Comparison of ENCODE assay signal across 23 mouse cellular contexts in genomic region chr10:43591477-43591876, GRCm38 (mm10). TPM values are rescaled to one million over a fixed set of nuclear protein-coding genes. Genes with fewer than 3 reads are reported as not detected.
A peak's percentile ranks its signal among the peaks of the same experiment; 100 is the strongest.
DNase-seq lines count a peak whose midpoint lies in the region; ATAC-seq and TF ChIP-seq lines count a peak whose summit lies in the region.
"Had no signal": no experiment of that assay in that cellular context is flagged by ENCODE, and none has a peak within 500 bp of the region (broad histone marks: within the 10 kb centered on the region; RNA-seq: fewer than 3 reads in every experiment).

No protein-coding gene starts in this region.

- 36% methylated on average over 10 of the region's 10 CpGs for WGBS in liver, postnatal 0 days (ENCODE audit: insufficient replicate concordance)

- ATAC-seq in hematopoietic stem cell, adult 5-6 weeks (replicated peaks in 1 of 2; ENCODE audit: insufficient read depth in 1 of 2, low FRiP score in 2 of 2, low TSS enrichment in 1 of 2, low read depth in 1 of 2, poor library complexity in 2 of 2, severe bottlenecking in 2 of 2): peak; percentile 43 to 67; a peak in 1 of 4 replicates
- ATAC-seq in liver, postnatal 0 days: no peak
- 0 out of 2 replicates have a peak, but pooled peaks have one; percentile 28 for ATAC-seq in neutrophil, adult 5-6 weeks (ENCODE audit: extremely low read depth, insufficient number of reproducible peaks, low FRiP score, poor library complexity, severe bottlenecking)
- ATAC-seq: forebrain, embryonic 15.5 days had no signal

- TF ChIP-seq CTCF in liver, postnatal 0 days (IDR thresholded peaks at IDR 0.05; ENCODE audit: low read depth): no peak

- no peak for TF ChIP-seq EP300 in liver, postnatal 0 days (IDR thresholded peaks at IDR 0.05; ENCODE audit: low read depth)

- H3K4me2 ChIP-seq in liver, postnatal 0 days (ENCODE audit: low read depth, low read length): peak overlapping the region; percentile 3
- H3K4me2 ChIP-seq: forebrain, embryonic 15.5 days; heart, embryonic 11.5 days; heart, embryonic 15.5 days; hindbrain, embryonic 14.5 days had no signal

- H3K4me1 ChIP-seq in liver, postnatal 0 days (ENCODE audit: insufficient read depth): peaks cover 32% of the 10 kb centered on the region
- H3K4me1 ChIP-seq: forebrain, embryonic 15.5 days had no signal

- no peaks in the 10 kb centered on the region for H3K27me3 ChIP-seq in liver, postnatal 0 days (ENCODE audit: insufficient read depth, low read length)
- H3K27me3 ChIP-seq: forebrain, embryonic 15.5 days; heart, embryonic 15.5 days had no signal

- DNase-seq in spleen, postnatal 10 days (ENCODE audit: low spot score in 2 of 2): peak; percentile 39 to 49
- no peak for DNase-seq in spleen, adult 12 weeks (ENCODE audit: low spot score)
- no peak for DNase-seq in liver, postnatal 0 days
- no peak for DNase-seq in kidney, adult 8-10 months
- no peak for DNase-seq in kidney, adult 11 months
- DNase-seq in layer of hippocampus, adult 9-11 months: no peak
- DNase-seq: adrenal gland, adult 2 months; adrenal gland, postnatal 25 days; cerebellum, adult 8-10 months; cerebellum, postnatal 25 days; gastrocnemius, postnatal 10 days; heart, adult 2 months; heart, postnatal 14 days had no signal

- no peak overlapping the region for H3K4me3 ChIP-seq in liver, postnatal 0 days (ENCODE audit: low read depth, low read length)
- H3K4me3 ChIP-seq: embryonic facial prominence, embryonic 10.5 days; erythroblast, embryonic 14.5 days; forebrain, embryonic 10.5 days; forebrain, embryonic 15.5 days; heart, adult 2 months; heart, embryonic 15.5 days; hindbrain, embryonic 10.5 days had no signal

- no peaks in the 10 kb centered on the region for H3K9me3 ChIP-seq in liver, postnatal 0 days (ENCODE audit: low read length)
- H3K9me3 ChIP-seq: embryonic facial prominence, embryonic 10.5 days; forebrain, embryonic 10.5 days; forebrain, embryonic 15.5 days; heart, embryonic 15.5 days; hindbrain, embryonic 10.5 days had no signal

- peak overlapping the region; percentile 46; the same call in 1 of the 2 replicates for H3K27ac ChIP-seq in liver, postnatal 0 days (ENCODE audit: low read depth)
- H3K27ac ChIP-seq: embryonic facial prominence, embryonic 10.5 days; forebrain, embryonic 10.5 days; forebrain, embryonic 15.5 days; heart, adult 2 months; heart, embryonic 15.5 days; hindbrain, embryonic 10.5 days; hindbrain, embryonic 14.5 days had no signal

- no peaks in the 10 kb centered on the region for H3K36me3 ChIP-seq in liver, postnatal 0 days (replicated peaks; ENCODE audit: insufficient read depth, low read length)
- H3K36me3 ChIP-seq: forebrain, embryonic 10.5 days; forebrain, embryonic 15.5 days; heart, embryonic 15.5 days had no signal

- H3K9ac ChIP-seq in liver, postnatal 0 days (replicated peaks): no peak overlapping the region
- H3K9ac ChIP-seq: forebrain, embryonic 15.5 days; heart, embryonic 15.5 days; hindbrain, embryonic 14.5 days had no signal

RNA-seq across cellular contexts. Expression of gene Cd24a, which starts 13.4 kb away (rescaled TPM):
- total RNA-seq in hematopoietic stem cell, adult 5-6 weeks (2017): 515 and 534 TPM in 2 replicates
- polyA plus RNA-seq in liver, postnatal 0 days (2015; fragmentation: Nextera tagmentation; extraction: Ambion mirVana): 449 and 461 TPM in 2 replicates
- 667 and 713 TPM in 2 replicates for total RNA-seq in neutrophil, adult 5-6 weeks (2017)

RNA-seq across cellular contexts. Expression of gene 1700021F05Rik, which starts 50.7 kb away (rescaled TPM):
- 45.8 and 46.2 TPM in 2 replicates for total RNA-seq in hematopoietic stem cell, adult 5-6 weeks (2017)
- 31.2 and 32.5 TPM in 2 replicates for polyA plus RNA-seq in liver, postnatal 0 days (2015; fragmentation: Nextera tagmentation; extraction: Ambion mirVana)
- 20.7 and 22.3 TPM in 2 replicates for total RNA-seq in neutrophil, adult 5-6 weeks (2017)

Comparison
In these comparisons a context has a peak if more than half of its experiments do, and no peak if none do; other contexts are left out.
1. DNase-seq: peak in spleen, postnatal 10 days (2 of 2); none in spleen, adult 12 weeks (single experiment), liver, postnatal 0 days (single experiment), kidney, adult 8-10 months (0 of 2), kidney, adult 11 months (single experiment) and layer of hippocampus, adult 9-11 months (single experiment).